Mouse (Mus musculus): ENCODE results near the gene Ulk3. TPM values are rescaled to one million over a fixed set of nuclear protein-coding genes. Genes with fewer than 3 reads are reported as not detected.

Gene Ulk3
- 12.8 and 14.7 TPM in 2 replicates for polyA plus RNA-seq (2016; fragmentation: Nextera tagmentation; extraction: Ambion mirVana)

- under 1% methylated on average over 58 of the region's 58 CpGs for WGBS
- Histone ChIP-seq H3K27ac (peak within 1 kb of the TSS; percentile 87), H3K9me3 (no peaks in the 10 kb centered on the region), H3K27me3 (ENCODE audit: poor library complexity, severe bottlenecking) (peaks cover 9% of the 10 kb centered on the region; the same call in 1 of the 2 replicates), H3K4me1 (peaks cover 47% of the 10 kb centered on the region), H3K36me3 (replicated peaks) (peaks cover 57% of the 10 kb centered on the region), H3K4me3 (peak within 1 kb of the TSS; percentile 74)
- DNase-seq (ENCODE audit: extremely low spot score, low spot score), result peak; percentile 67
Measured at GRCm38 (mm10) chr9:57589224-57590126, at the start of gene Ulk3. Gene Ulk3 (plus strand): TSS chr9:57589452.

GRCm38 (mm10) chr9:57539550-57539949, 49.7 kb upstream of the Ulk3 start:
- H3K27me3 ChIP-seq (ENCODE audit: poor library complexity, severe bottlenecking), result no peaks in the 10 kb centered on the region
- no peaks in the 10 kb centered on the region for H3K9me3 ChIP-seq
- no peak for DNase-seq (ENCODE audit: extremely low spot score, low spot score)
- WGBS, result 93% methylated on average over 2 of the region's 2 CpGs
- H3K27ac ChIP-seq, result no peak overlapping the region
- no peak overlapping the region for H3K4me3 ChIP-seq
- H3K36me3 ChIP-seq (replicated peaks), result peaks cover 64% of the 10 kb centered on the region
- H3K4me1 ChIP-seq, result peaks cover 27% of the 10 kb centered on the region

- H3K36me3 ChIP-seq (replicated peaks), result peaks cover 77% of the 10 kb centered on the region
- no peak overlapping the region for H3K4me3 ChIP-seq
- H3K4me1 ChIP-seq, result peaks cover 27% of the 10 kb centered on the region
- WGBS, result 31% methylated on average over 1 of the region's 1 CpGs
- H3K27me3 ChIP-seq (ENCODE audit: poor library complexity, severe bottlenecking), result no peaks in the 10 kb centered on the region
- H3K9me3 ChIP-seq, result no peaks in the 10 kb centered on the region
- H3K27ac ChIP-seq, result no peak overlapping the region
- DNase-seq (ENCODE audit: extremely low spot score, low spot score), result no peak
Measured at GRCm38 (mm10) chr9:57541312-57541711, 47.9 kb upstream of the Ulk3 start.

- Histone ChIP-seq H3K9me3 (no peaks in the 10 kb centered on the region), H3K27me3 (ENCODE audit: poor library complexity, severe bottlenecking) (no peaks in the 10 kb centered on the region), H3K4me1 (peaks cover 4% of the 10 kb centered on the region), H3K27ac (no peak overlapping the region), H3K36me3 (replicated peaks) (peaks cover 98% of the 10 kb centered on the region), H3K4me3 (no peak overlapping the region)
- DNase-seq (ENCODE audit: extremely low spot score, low spot score), result no peak
- WGBS, result 92% methylated on average over 3 of the region's 3 CpGs
Measured at GRCm38 (mm10) chr9:57543951-57544350, 45.3 kb upstream of the Ulk3 start.

GRCm38 (mm10) chr9:57547287-57547686, 42.0 kb upstream of the Ulk3 start:
- Histone ChIP-seq H3K4me3 (no peak overlapping the region), H3K27ac (no peak overlapping the region), H3K9me3 (no peaks in the 10 kb centered on the region), H3K4me1 (peaks cover 8% of the 10 kb centered on the region), H3K36me3 (replicated peaks) (peaks cover 85% of the 10 kb centered on the region), H3K27me3 (ENCODE audit: poor library complexity, severe bottlenecking) (no peaks in the 10 kb centered on the region)
- WGBS, result 90% methylated on average over 5 of the region's 5 CpGs
- no peak for DNase-seq (ENCODE audit: extremely low spot score, low spot score)

- no peak for DNase-seq (ENCODE audit: extremely low spot score, low spot score)
- H3K36me3 ChIP-seq (replicated peaks), result peaks cover 79% of the 10 kb centered on the region
- WGBS, result 93% methylated on average over 11 of the region's 11 CpGs
Measured at GRCm38 (mm10) chr9:57547869-57548268, 41.4 kb upstream of the Ulk3 start.

GRCm38 (mm10) chr9:57549186-57549585, 40.1 kb upstream of the Ulk3 start:
- Histone ChIP-seq H3K36me3 (replicated peaks) (peaks cover 66% of the 10 kb centered on the region), H3K9me3 (no peaks in the 10 kb centered on the region), H3K27me3 (ENCODE audit: poor library complexity, severe bottlenecking) (no peaks in the 10 kb centered on the region), H3K27ac (no peak overlapping the region), H3K4me3 (no peak overlapping the region), H3K4me1 (peaks cover 20% of the 10 kb centered on the region)
- no peak for DNase-seq (ENCODE audit: extremely low spot score, low spot score)
- 96% methylated on average over 4 of the region's 4 CpGs for WGBS

More at GRCm38 (mm10) chr9:57547869-57548268, 41.4 kb upstream of the Ulk3 start:
- Histone ChIP-seq H3K27ac (no peak overlapping the region), H3K9me3 (no peaks in the 10 kb centered on the region), H3K27me3 (ENCODE audit: poor library complexity, severe bottlenecking) (no peaks in the 10 kb centered on the region), H3K4me3 (no peak overlapping the region), H3K4me1 (peaks cover 11% of the 10 kb centered on the region)

- no peak overlapping the region for H3K4me3 ChIP-seq
- no peak overlapping the region for H3K27ac ChIP-seq
- peaks cover 31% of the 10 kb centered on the region for H3K4me1 ChIP-seq
- no peaks in the 10 kb centered on the region for H3K27me3 ChIP-seq (ENCODE audit: poor library complexity, severe bottlenecking)
- H3K9me3 ChIP-seq, result no peaks in the 10 kb centered on the region
- 89% methylated on average over 11 of the region's 11 CpGs for WGBS
- no peak for DNase-seq (ENCODE audit: extremely low spot score, low spot score)
- peaks cover 55% of the 10 kb centered on the region for H3K36me3 ChIP-seq (replicated peaks)
Measured at GRCm38 (mm10) chr9:57550126-57550862, 39.0 kb upstream of the Ulk3 start.

- Histone ChIP-seq H3K4me1 (peaks cover 31% of the 10 kb centered on the region), H3K9me3 (no peaks in the 10 kb centered on the region), H3K36me3 (replicated peaks) (peaks cover 36% of the 10 kb centered on the region), H3K27me3 (ENCODE audit: poor library complexity, severe bottlenecking) (no peaks in the 10 kb centered on the region), H3K27ac (peak within 1 kb of the TSS; percentile 85), H3K4me3 (peak within 1 kb of the TSS; percentile 81)
- 1% methylated on average over 28 of the region's 28 CpGs for WGBS
- DNase-seq (ENCODE audit: extremely low spot score, low spot score), result peak; percentile 72
Measured at GRCm38 (mm10) chr9:57552139-57552887, 36.9 kb upstream of the Ulk3 start, which contains the start of gene Mpi. Gene Mpi (minus strand): TSS chr9:57552763.

GRCm38 (mm10) chr9:57553119-57553518, 36.1 kb upstream of the Ulk3 start:
- no peak for DNase-seq (ENCODE audit: extremely low spot score, low spot score)
- Histone ChIP-seq H3K9me3 (no peaks in the 10 kb centered on the region), H3K27ac (no peak overlapping the region), H3K36me3 (replicated peaks) (peaks cover 28% of the 10 kb centered on the region), H3K4me1 (peaks cover 31% of the 10 kb centered on the region), H3K27me3 (ENCODE audit: poor library complexity, severe bottlenecking) (no peaks in the 10 kb centered on the region), H3K4me3 (peak overlapping the region; percentile 81; the same call in 1 of the 2 replicates)
- WGBS, result 68% methylated on average over 11 of the region's 11 CpGs

- H3K36me3 ChIP-seq (replicated peaks), result peaks cover 11% of the 10 kb centered on the region
- H3K9me3 ChIP-seq, result no peaks in the 10 kb centered on the region
- H3K27me3 ChIP-seq (ENCODE audit: poor library complexity, severe bottlenecking), result no peaks in the 10 kb centered on the region
- H3K4me3 ChIP-seq, result no peak overlapping the region
- no peak for DNase-seq (ENCODE audit: extremely low spot score, low spot score)
- no peak overlapping the region for H3K27ac ChIP-seq
- WGBS, result 48% methylated on average over 3 of the region's 3 CpGs
- H3K4me1 ChIP-seq, result peaks cover 31% of the 10 kb centered on the region
Measured at GRCm38 (mm10) chr9:57554753-57555152, 34.5 kb upstream of the Ulk3 start.

GRCm38 (mm10) chr9:57557215-57557614, 32.0 kb upstream of the Ulk3 start:
- Histone ChIP-seq H3K27ac (no peak overlapping the region), H3K36me3 (replicated peaks) (no peaks in the 10 kb centered on the region), H3K27me3 (ENCODE audit: poor library complexity, severe bottlenecking) (no peaks in the 10 kb centered on the region), H3K9me3 (no peaks in the 10 kb centered on the region), H3K4me3 (no peak overlapping the region), H3K4me1 (peaks cover 40% of the 10 kb centered on the region)
- no peak for DNase-seq (ENCODE audit: extremely low spot score, low spot score)
- 83% methylated on average over 3 of the region's 3 CpGs for WGBS
